Comparison of ENCODE assay signal across 23 mouse cellular contexts in the genomic region with DNA sequence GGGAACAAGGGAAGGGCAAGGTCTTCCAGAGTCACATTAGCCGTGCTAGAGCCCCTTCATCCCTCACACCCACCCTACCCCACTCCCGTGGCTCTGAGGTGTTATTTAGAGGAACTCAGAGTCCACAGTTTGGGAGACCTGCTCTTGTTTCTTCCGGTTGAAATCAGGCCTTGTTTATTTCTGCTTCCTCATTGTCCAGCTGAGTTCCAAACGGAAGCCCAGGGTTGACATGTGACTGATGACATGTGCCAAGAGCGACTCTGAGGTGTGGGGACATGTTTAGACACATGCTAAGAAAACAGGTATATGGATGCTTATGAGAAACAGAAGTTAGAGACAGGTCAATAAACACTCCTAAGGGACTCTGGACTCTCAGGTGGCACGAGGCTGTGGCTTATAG.
DNase-seq lines count a peak whose midpoint lies in the region; ATAC-seq and TF ChIP-seq lines count a peak whose summit lies in the region.
"Had no signal": no experiment of that assay in that cellular context is flagged by ENCODE, and none has a peak within 500 bp of the region (broad histone marks: within the 10 kb centered on the region; RNA-seq: fewer than 3 reads in every experiment).

No protein-coding gene starts in this region.

- H3K4me1 ChIP-seq in limb, embryonic 12.5 days (replicated peaks): peaks cover 55% of the 10 kb centered on the region
- peaks cover 74% of the 10 kb centered on the region for H3K4me1 ChIP-seq in limb, embryonic 10.5 days
- H3K4me1 ChIP-seq in lung, adult 2 months (ENCODE audit: control insufficient read depth, insufficient read depth, low read length): peaks cover 15% of the 10 kb centered on the region
- peaks cover 50% of the 10 kb centered on the region for H3K4me1 ChIP-seq in kidney, embryonic 14.5 days (ENCODE audit: control insufficient read depth, insufficient read depth, low read length)

- no peak for DNase-seq in limb, embryonic 10.5 days (ENCODE audit: low spot score)
- peak; percentile 43 for DNase-seq in lung, postnatal 36 days
- DNase-seq in lung, adult 2 months: no peak
- DNase-seq in right cerebral cortex, postnatal 4 days: no peak
- DNase-seq in neural tube, embryonic 10.5 days (ENCODE audit: extremely low spot score, low spot score): no peak
- DNase-seq: adrenal gland, postnatal 14 days; cerebellum, adult 18-20 months; cerebellum, adult 9-11 months; cerebellum, postnatal 36 days; forebrain, postnatal 0 days; gastrocnemius, postnatal 14 days; heart, adult 11 months; heart, postnatal 10 days; heart, postnatal 4 days had no signal

- TF ChIP-seq POLR2A in lung, adult 2 months (IDR thresholded peaks at IDR 0.05; ENCODE audit: borderline replicate concordance, extremely low read depth, low read depth, low read length): no peak

- no peak overlapping the region for H3K4me3 ChIP-seq in limb, embryonic 12.5 days (replicated peaks)
- H3K4me3 ChIP-seq in limb, embryonic 10.5 days: no peak overlapping the region
- no peak overlapping the region for H3K4me3 ChIP-seq in lung, adult 2 months (replicated peaks; ENCODE audit: extremely low read depth, low read depth, low read length)
- no peak overlapping the region for H3K4me3 ChIP-seq in kidney, embryonic 14.5 days (ENCODE audit: low read length)
- H3K4me3 ChIP-seq: embryonic facial prominence, embryonic 10.5 days; forebrain, embryonic 13.5 days; heart, embryonic 10.5 days; hindbrain, embryonic 13.5 days had no signal

- H3K36me3 ChIP-seq in limb, embryonic 12.5 days: no peaks in the 10 kb centered on the region
- H3K36me3 ChIP-seq in limb, embryonic 10.5 days: no peaks in the 10 kb centered on the region
- H3K36me3 ChIP-seq in kidney, embryonic 14.5 days (ENCODE audit: control insufficient read depth, insufficient read depth, low read length): no peaks in the 10 kb centered on the region
- H3K36me3 ChIP-seq: embryonic facial prominence, embryonic 10.5 days; heart, embryonic 10.5 days; hindbrain, embryonic 13.5 days had no signal

- no peaks in the 10 kb centered on the region for H3K9me3 ChIP-seq in limb, embryonic 12.5 days
- no peaks in the 10 kb centered on the region for H3K9me3 ChIP-seq in limb, embryonic 10.5 days (replicated peaks)
- H3K9me3 ChIP-seq in kidney, embryonic 14.5 days (ENCODE audit: control insufficient read depth, low read length): no peaks in the 10 kb centered on the region
- H3K9me3 ChIP-seq: embryonic facial prominence, embryonic 10.5 days; forebrain, embryonic 13.5 days; heart, embryonic 10.5 days; hindbrain, embryonic 13.5 days had no signal

- 80% methylated on average over 6 of the region's 6 CpGs for WGBS in limb, embryonic 12.5 days
- 85% methylated on average over 6 of the region's 6 CpGs for WGBS in limb, embryonic 10.5 days
- 47% methylated on average over 6 of the region's 6 CpGs for WGBS in lung, adult 2 months
- 78% methylated on average over 6 of the region's 6 CpGs for WGBS in kidney, embryonic 14.5 days

- H3K4me2 ChIP-seq in limb, embryonic 12.5 days: no peak overlapping the region
- no peak overlapping the region for H3K4me2 ChIP-seq in kidney, embryonic 14.5 days (replicated peaks; ENCODE audit: low read depth, low read length)
- H3K4me2 ChIP-seq: forebrain, embryonic 13.5 days; hindbrain, embryonic 13.5 days had no signal

- H3K27me3 ChIP-seq in limb, embryonic 12.5 days: no peaks in the 10 kb centered on the region; the same call in 1 of the 2 replicates
- H3K27me3 ChIP-seq in limb, embryonic 10.5 days (ENCODE audit: low read depth, poor library complexity, severe bottlenecking): no peaks in the 10 kb centered on the region
- no peaks in the 10 kb centered on the region for H3K27me3 ChIP-seq in kidney, embryonic 14.5 days (ENCODE audit: control insufficient read depth, insufficient read depth, low read length)
- H3K27me3 ChIP-seq: Patski had no signal

- H3K27ac ChIP-seq in limb, embryonic 12.5 days: 0 out of 2 replicates have a peak overlapping the region, but pooled peaks have one; percentile 19
- H3K27ac ChIP-seq in limb, embryonic 10.5 days: no peak overlapping the region
- H3K27ac ChIP-seq in kidney, embryonic 14.5 days (ENCODE audit: low read depth, low read length): no peak overlapping the region
- H3K27ac ChIP-seq: forebrain, embryonic 13.5 days; hindbrain, embryonic 13.5 days had no signal

- no peak overlapping the region for H3K9ac ChIP-seq in limb, embryonic 12.5 days (replicated peaks)
- no peak overlapping the region for H3K9ac ChIP-seq in kidney, embryonic 14.5 days (ENCODE audit: low read depth, low read length)
- H3K9ac ChIP-seq: forebrain, embryonic 13.5 days; forebrain, postnatal 0 days; hindbrain, embryonic 13.5 days had no signal

- ATAC-seq in limb, embryonic 12.5 days (ENCODE audit: insufficient number of reproducible peaks, insufficient read depth, low FRiP score, low TSS enrichment, low read depth): no peak
- peak; percentile 59 for ATAC-seq in megakaryocyte, adult 5-6 weeks (ENCODE audit: poor library complexity, severe bottlenecking)
- ATAC-seq in kidney, embryonic 14.5 days (ENCODE audit: low FRiP score, low TSS enrichment): no peak
- ATAC-seq: activated CD4-positive, CD25-positive, alpha-beta regulatory T cell, adult 4 months; forebrain, embryonic 13.5 days; forebrain, postnatal 0 days; Patski had no signal

- TF ChIP-seq CTCF in lung, adult 2 months (IDR thresholded peaks at IDR 0.05; ENCODE audit: insufficient read depth, low read length): no peak
